Mouse (Mus musculus) C2C12 (cell line): ENCODE measurements around the gene Olfr1030.
"Not testable (repeated sequence)": the region's sequence is repeated elsewhere in the genome, so short reads cannot be mapped to it uniquely, and the experiment has no call there.

ENCODE experiments used
- CEBPB ChIP-seq: IDR thresholded peaks from one replicate; pipeline ENCODE4 v1.6.1; 2011; ENCODE audit warnings: low read depth, mild to moderate bottlenecking, control low read depth, moderate library complexity
- CTCF ChIP-seq: IDR thresholded peaks from one replicate; pipeline ENCODE4 v1.5.1; 2011; ENCODE audit not compliant: control insufficient read depth, insufficient read depth, insufficient read length
- MYOD1 ChIP-seq: IDR thresholded peaks from one replicate; pipeline ENCODE4 v1.6.1; 2011; ENCODE audit warnings: low read depth; ENCODE audit not compliant: control insufficient read depth, insufficient read length
- USF1 ChIP-seq: IDR thresholded peaks from one replicate; pipeline ENCODE4 v1.6.1; 2011; ENCODE audit warnings: low read depth, mild to moderate bottlenecking, control low read depth, moderate library complexity

DNA sequence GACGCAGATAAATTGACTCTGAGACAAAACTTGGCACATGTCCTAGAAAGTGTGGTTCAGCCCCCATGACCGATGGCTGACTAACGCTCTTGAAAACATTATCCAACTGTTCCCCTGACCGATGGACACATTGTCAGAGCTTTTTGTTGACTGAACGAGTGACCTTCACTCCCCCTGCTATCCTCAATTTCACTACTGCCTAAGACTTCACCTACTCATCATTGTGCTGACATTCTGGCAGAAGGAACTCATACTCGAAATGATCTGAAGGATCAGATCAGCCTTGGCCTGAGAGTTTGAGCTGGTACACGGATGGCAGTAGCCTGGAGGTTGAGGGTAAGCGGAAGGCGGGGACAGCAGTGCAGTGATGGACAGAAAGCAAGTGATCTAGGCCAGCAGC is 42.4 kb downstream of the Olfr1030 start:
- TF ChIP-seq CTCF, MYOD1, CEBPB, USF1: not testable (repeated sequence)
